Mouse (Mus musculus): Measurements from ENCODE around the gene Il12rb1. TPM values are rescaled to one million over a fixed set of nuclear protein-coding genes. Genes with fewer than 3 reads are reported as not detected.
A peak's percentile ranks its signal among the peaks of the same experiment; 100 is the strongest.

Gene Il12rb1
- 100 to 1,000 TPM in 1 of 26 experiments, 10 to 100 TPM in 10, 1 to 10 TPM in 12, under 1 TPM in 3; 0.47 to 109 (median 5.8) TPM for total RNA-seq (2018; cell fraction: chromatin; rRNA removed)
- total RNA-seq (2018; cell fraction: cytosol; rRNA removed) = 10 to 100 TPM in 13 of 26 experiments, 1 to 10 TPM in 13; 1.1 to 78.6 (median 14.7) TPM
- 100 to 1,000 TPM in 9 of 26 experiments, 10 to 100 TPM in 6, 1 to 10 TPM in 11; 3.4 to 198 (median 28.8) TPM for total RNA-seq (2018; cell fraction: nucleus; rRNA removed)
- 1.4 to 7.6 TPM (median 1.6 TPM) in 3 replicates for polyA plus RNA-seq (2018)

GRCm38 (mm10) chr8:70808239-70808638 is at the start of gene Il12rb1:
Gene Il12rb1 (plus strand): TSS chr8:70808449.
- H3K27ac ChIP-seq = peak within 1 kb of the TSS; percentile 96
- peaks cover 12% of the 10 kb centered on the region for H3K79me2 ChIP-seq (ENCODE audit: inconsistent target)
- WGBS (ENCODE audit: missing documents) = 53% methylated on average over 5 of the region's 5 CpGs
- H3K36me3 ChIP-seq (ENCODE audit: inconsistent target) = no peaks in the 10 kb centered on the region
- H3K4me3 ChIP-seq (ENCODE audit: inconsistent target) = no peak within 1 kb of the TSS

- no peak overlapping the region for H3K27ac ChIP-seq
- H3K79me2 ChIP-seq (ENCODE audit: inconsistent target) = peaks cover 6% of the 10 kb centered on the region; the same call in 1 of the 2 replicates
- peaks cover 6% of the 10 kb centered on the region; the same call in 1 of the 2 replicates for H3K36me3 ChIP-seq (ENCODE audit: inconsistent target)
- 82% methylated on average over 18 of the region's 19 CpGs for WGBS (ENCODE audit: missing documents)
- no peak overlapping the region for H3K4me3 ChIP-seq (ENCODE audit: inconsistent target)
These were observed 49.4 kb upstream of the Il12rb1 start for GRCm38 (mm10) chr8:70758616-70759561.

GRCm38 (mm10) chr8:70760350-70760749 is 47.9 kb upstream of the Il12rb1 start:
- H3K27ac ChIP-seq = peak overlapping the region; percentile 19; the same call in 1 of the 2 replicates
- H3K4me3 ChIP-seq (ENCODE audit: inconsistent target) = peak overlapping the region; percentile 72
- H3K36me3 ChIP-seq (ENCODE audit: inconsistent target) = peaks cover 6% of the 10 kb centered on the region; the same call in 1 of the 2 replicates
- peaks cover 6% of the 10 kb centered on the region; the same call in 1 of the 2 replicates for H3K79me2 ChIP-seq (ENCODE audit: inconsistent target)
- whole genome bisulfite sequencing (ENCODE audit: missing documents) = under 1% methylated on average over 22 of the region's 22 CpGs

GRCm38 (mm10) chr8:70760775-70761406 is 47.4 kb upstream of the Il12rb1 start, which contains the start of gene Mpv17l2:
Gene Mpv17l2 (minus strand): TSS chr8:70760946.
- Histone ChIP-seq H3K4me3 (ENCODE audit: inconsistent target) (peak within 1 kb of the TSS; percentile 72), H3K27ac (peak within 1 kb of the TSS; percentile 61), H3K79me2 (ENCODE audit: inconsistent target) (peaks cover 4% of the 10 kb centered on the region; the same call in 1 of the 2 replicates), H3K36me3 (ENCODE audit: inconsistent target) (peaks cover 6% of the 10 kb centered on the region; the same call in 1 of the 2 replicates)
- 1% methylated on average over 55 of the region's 55 CpGs for WGBS (ENCODE audit: missing documents)

GRCm38 (mm10) chr8:70762118-70762517 is 46.1 kb upstream of the Il12rb1 start:
- WGBS (ENCODE audit: missing documents) = no CpG with 5 or more reads among the region's 1 CpGs
- H3K79me2 ChIP-seq (ENCODE audit: inconsistent target) = peaks cover 4% of the 10 kb centered on the region; the same call in 1 of the 2 replicates
- peaks cover 6% of the 10 kb centered on the region; the same call in 1 of the 2 replicates for H3K36me3 ChIP-seq (ENCODE audit: inconsistent target)
- no peak overlapping the region for H3K4me3 ChIP-seq (ENCODE audit: inconsistent target)
- no peak overlapping the region for H3K27ac ChIP-seq

- Histone ChIP-seq H3K79me2 (ENCODE audit: inconsistent target) (peaks cover 4% of the 10 kb centered on the region; the same call in 1 of the 2 replicates), H3K36me3 (ENCODE audit: inconsistent target) (peaks cover under 1% of the 10 kb centered on the region; the same call in 1 of the 2 replicates)
- WGBS (ENCODE audit: missing documents) = 2% methylated on average over 3 of the region's 3 CpGs
These were observed 44.9 kb upstream of the Il12rb1 start for GRCm38 (mm10) chr8:70763354-70763753.

GRCm38 (mm10) chr8:70764026-70764425 is 44.2 kb upstream of the Il12rb1 start:
- Histone ChIP-seq H3K27ac (no peak overlapping the region), H3K79me2 (ENCODE audit: inconsistent target) (peaks cover 4% of the 10 kb centered on the region; the same call in 1 of the 2 replicates), H3K4me3 (ENCODE audit: inconsistent target) (no peak overlapping the region), H3K36me3 (ENCODE audit: inconsistent target) (no peaks in the 10 kb centered on the region)
- WGBS (ENCODE audit: missing documents) = 93% methylated on average over 8 of the region's 8 CpGs

More at GRCm38 (mm10) chr8:70763354-70763753, 44.9 kb upstream of the Il12rb1 start:
- Histone ChIP-seq H3K27ac (no peak overlapping the region), H3K4me3 (ENCODE audit: inconsistent target) (no peak overlapping the region)

- no peak overlapping the region for H3K4me3 ChIP-seq (ENCODE audit: inconsistent target)
- no peak overlapping the region for H3K27ac ChIP-seq
- H3K36me3 ChIP-seq (ENCODE audit: inconsistent target) = no peaks in the 10 kb centered on the region
- WGBS (ENCODE audit: missing documents) = 87% methylated on average over 13 of the region's 13 CpGs
- peaks cover 4% of the 10 kb centered on the region; the same call in 1 of the 2 replicates for H3K79me2 ChIP-seq (ENCODE audit: inconsistent target)
These were observed 43.6 kb upstream of the Il12rb1 start for GRCm38 (mm10) chr8:70764676-70765075.

- WGBS (ENCODE audit: missing documents) = 35% methylated on average over 9 of the region's 9 CpGs
- peaks cover 4% of the 10 kb centered on the region; the same call in 1 of the 2 replicates for H3K79me2 ChIP-seq (ENCODE audit: inconsistent target)
- H3K4me3 ChIP-seq (ENCODE audit: inconsistent target) = peak overlapping the region; percentile 55
- H3K36me3 ChIP-seq (ENCODE audit: inconsistent target) = peaks cover under 1% of the 10 kb centered on the region; the same call in 1 of the 2 replicates
- H3K27ac ChIP-seq = peak overlapping the region; percentile 58
These were observed 42.9 kb upstream of the Il12rb1 start for GRCm38 (mm10) chr8:70765329-70765728.

GRCm38 (mm10) chr8:70765838-70766570 is 42.2 kb upstream of the Il12rb1 start:
- Histone ChIP-seq H3K27ac (peak overlapping the region; percentile 58), H3K79me2 (ENCODE audit: inconsistent target) (peaks cover 4% of the 10 kb centered on the region; the same call in 1 of the 2 replicates), H3K4me3 (ENCODE audit: inconsistent target) (peak overlapping the region; percentile 55), H3K36me3 (ENCODE audit: inconsistent target) (peaks cover 7% of the 10 kb centered on the region; the same call in 1 of the 2 replicates)
- 4% methylated on average over 33 of the region's 34 CpGs for WGBS (ENCODE audit: missing documents)

- Histone ChIP-seq H3K79me2 (ENCODE audit: inconsistent target) (peaks cover 4% of the 10 kb centered on the region; the same call in 1 of the 2 replicates), H3K4me3 (ENCODE audit: inconsistent target) (peak overlapping the region; percentile 55), H3K27ac (peak overlapping the region; percentile 58), H3K36me3 (ENCODE audit: inconsistent target) (peaks cover 9% of the 10 kb centered on the region; the same call in 1 of the 2 replicates)
- 23% methylated on average over 21 of the region's 21 CpGs for WGBS (ENCODE audit: missing documents)
These were observed 41.4 kb upstream of the Il12rb1 start for GRCm38 (mm10) chr8:70766571-70767440.

- Histone ChIP-seq H3K36me3 (ENCODE audit: inconsistent target) (peaks cover 9% of the 10 kb centered on the region; the same call in 1 of the 2 replicates), H3K27ac (peak overlapping the region; percentile 58), H3K79me2 (ENCODE audit: inconsistent target) (peaks cover 4% of the 10 kb centered on the region; the same call in 1 of the 2 replicates), H3K4me3 (ENCODE audit: inconsistent target) (no peak overlapping the region)
- WGBS (ENCODE audit: missing documents) = 92% methylated on average over 6 of the region's 6 CpGs
These were observed 40.7 kb upstream of the Il12rb1 start for GRCm38 (mm10) chr8:70767503-70767902.
